Mouse (Mus musculus): ENCODE measurements at regions not wholly inside any gene's neighbourhood (a gene's known extent, or its start where the extent isn't known, plus 50 kb on each side); places are given as distances from the start of the nearest gene placed in this dataset.

GRCm38 (mm10) chr10:17082926-17083325 is 640.1 kb upstream of the Cited2 start:
- no peaks in the 10 kb centered on the region for H3K27me3 ChIP-seq (ENCODE audit: control insufficient read depth, insufficient read depth, low read length, poor library complexity, severe bottlenecking)
- H3K36me3 ChIP-seq (ENCODE audit: control insufficient read depth, insufficient read depth, low read length, poor library complexity, severe bottlenecking): no peaks in the 10 kb centered on the region
- H3K27ac ChIP-seq (ENCODE audit: insufficient read depth, low read length): no peak overlapping the region
- no peaks in the 10 kb centered on the region for H3K9me3 ChIP-seq (replicated peaks; ENCODE audit: control insufficient read depth, insufficient read depth, low read length, poor library complexity, severe bottlenecking)
- no peak for TF ChIP-seq EP300 (IDR thresholded peaks at IDR 0.05; ENCODE audit: insufficient read depth, low read depth, low read length)
- no peak for TF ChIP-seq CTCF (IDR thresholded peaks at IDR 0.05; ENCODE audit: low read depth, low read length)
- no peak for TF ChIP-seq POLR2A (IDR thresholded peaks at IDR 0.05; ENCODE audit: insufficient read depth, low read length)
- no peak overlapping the region for H3K9ac ChIP-seq (ENCODE audit: low read depth, poor library complexity, severe bottlenecking)
- no peaks in the 10 kb centered on the region for H3K4me1 ChIP-seq (ENCODE audit: control insufficient read depth, insufficient read depth, low read length)
- no peak overlapping the region for H3K4me3 ChIP-seq (ENCODE audit: low read depth, low read length)

GRCm38 (mm10) chr10:17102065-17102464 is 621.0 kb upstream of the Cited2 start:
- TF ChIP-seq POLR2A (IDR thresholded peaks at IDR 0.05; ENCODE audit: insufficient read depth, low read length): no peak
- no peak for TF ChIP-seq CTCF (IDR thresholded peaks at IDR 0.05; ENCODE audit: low read depth, low read length)
- TF ChIP-seq EP300 (IDR thresholded peaks at IDR 0.05; ENCODE audit: insufficient read depth, low read depth, low read length): no peak
- Histone ChIP-seq H3K27ac (ENCODE audit: insufficient read depth, low read length) (no peak overlapping the region), H3K9ac (ENCODE audit: low read depth, poor library complexity, severe bottlenecking) (no peak overlapping the region), H3K27me3 (ENCODE audit: control insufficient read depth, insufficient read depth, low read length, poor library complexity, severe bottlenecking) (no peaks in the 10 kb centered on the region), H3K9me3 (replicated peaks; ENCODE audit: control insufficient read depth, insufficient read depth, low read length, poor library complexity, severe bottlenecking) (no peaks in the 10 kb centered on the region), H3K4me1 (ENCODE audit: control insufficient read depth, insufficient read depth, low read length) (no peaks in the 10 kb centered on the region), H3K4me3 (ENCODE audit: low read depth, low read length) (no peak overlapping the region), H3K36me3 (ENCODE audit: control insufficient read depth, insufficient read depth, low read length, poor library complexity, severe bottlenecking) (no peaks in the 10 kb centered on the region)

GRCm38 (mm10) chr10:17103416-17103815 is 619.6 kb upstream of the Cited2 start:
- TF ChIP-seq EP300 (IDR thresholded peaks at IDR 0.05; ENCODE audit: insufficient read depth, low read depth, low read length) (no peak), CTCF (IDR thresholded peaks at IDR 0.05; ENCODE audit: low read depth, low read length) (no peak), POLR2A (IDR thresholded peaks at IDR 0.05; ENCODE audit: insufficient read depth, low read length) (no peak)
- Histone ChIP-seq H3K27ac (ENCODE audit: insufficient read depth, low read length) (no peak overlapping the region), H3K9me3 (replicated peaks; ENCODE audit: control insufficient read depth, insufficient read depth, low read length, poor library complexity, severe bottlenecking) (no peaks in the 10 kb centered on the region), H3K27me3 (ENCODE audit: control insufficient read depth, insufficient read depth, low read length, poor library complexity, severe bottlenecking) (no peaks in the 10 kb centered on the region), H3K9ac (ENCODE audit: low read depth, poor library complexity, severe bottlenecking) (no peak overlapping the region), H3K4me3 (ENCODE audit: low read depth, low read length) (no peak overlapping the region), H3K36me3 (ENCODE audit: control insufficient read depth, insufficient read depth, low read length, poor library complexity, severe bottlenecking) (no peaks in the 10 kb centered on the region), H3K4me1 (ENCODE audit: control insufficient read depth, insufficient read depth, low read length) (no peaks in the 10 kb centered on the region)

GRCm38 (mm10) chr10:17106831-17107230 is 616.2 kb upstream of the Cited2 start:
- no peak for TF ChIP-seq CTCF (IDR thresholded peaks at IDR 0.05; ENCODE audit: low read depth, low read length)
- no peak for TF ChIP-seq EP300 (IDR thresholded peaks at IDR 0.05; ENCODE audit: insufficient read depth, low read depth, low read length)
- no peak for TF ChIP-seq POLR2A (IDR thresholded peaks at IDR 0.05; ENCODE audit: insufficient read depth, low read length)
- Histone ChIP-seq H3K36me3 (ENCODE audit: control insufficient read depth, insufficient read depth, low read length, poor library complexity, severe bottlenecking) (no peaks in the 10 kb centered on the region), H3K4me1 (ENCODE audit: control insufficient read depth, insufficient read depth, low read length) (no peaks in the 10 kb centered on the region), H3K4me3 (ENCODE audit: low read depth, low read length) (no peak overlapping the region), H3K9ac (ENCODE audit: low read depth, poor library complexity, severe bottlenecking) (no peak overlapping the region), H3K27me3 (ENCODE audit: control insufficient read depth, insufficient read depth, low read length, poor library complexity, severe bottlenecking) (no peaks in the 10 kb centered on the region), H3K9me3 (replicated peaks; ENCODE audit: control insufficient read depth, insufficient read depth, low read length, poor library complexity, severe bottlenecking) (no peaks in the 10 kb centered on the region), H3K27ac (ENCODE audit: insufficient read depth, low read length) (no peak overlapping the region)

GRCm38 (mm10) chr10:17111071-17111470 is 611.9 kb upstream of the Cited2 start:
- no peak overlapping the region for H3K9ac ChIP-seq (ENCODE audit: low read depth, poor library complexity, severe bottlenecking)
- no peaks in the 10 kb centered on the region for H3K36me3 ChIP-seq (ENCODE audit: control insufficient read depth, insufficient read depth, low read length, poor library complexity, severe bottlenecking)
- H3K27ac ChIP-seq (ENCODE audit: insufficient read depth, low read length): no peak overlapping the region
- no peaks in the 10 kb centered on the region for H3K27me3 ChIP-seq (ENCODE audit: control insufficient read depth, insufficient read depth, low read length, poor library complexity, severe bottlenecking)
- TF ChIP-seq CTCF (IDR thresholded peaks at IDR 0.05; ENCODE audit: low read depth, low read length) (no peak), POLR2A (IDR thresholded peaks at IDR 0.05; ENCODE audit: insufficient read depth, low read length) (no peak), EP300 (IDR thresholded peaks at IDR 0.05; ENCODE audit: insufficient read depth, low read depth, low read length) (no peak)
- no peaks in the 10 kb centered on the region for H3K4me1 ChIP-seq (ENCODE audit: control insufficient read depth, insufficient read depth, low read length)
- no peak overlapping the region for H3K4me3 ChIP-seq (ENCODE audit: low read depth, low read length)
- no peaks in the 10 kb centered on the region for H3K9me3 ChIP-seq (replicated peaks; ENCODE audit: control insufficient read depth, insufficient read depth, low read length, poor library complexity, severe bottlenecking)

- TF ChIP-seq CTCF (IDR thresholded peaks at IDR 0.05; ENCODE audit: low read depth, low read length): no peak
- TF ChIP-seq EP300 (IDR thresholded peaks at IDR 0.05; ENCODE audit: insufficient read depth, low read depth, low read length): no peak
- no peak for TF ChIP-seq POLR2A (IDR thresholded peaks at IDR 0.05; ENCODE audit: insufficient read depth, low read length)
- H3K4me3 ChIP-seq (ENCODE audit: low read depth, low read length): no peak overlapping the region
- no peak overlapping the region for H3K9ac ChIP-seq (ENCODE audit: low read depth, poor library complexity, severe bottlenecking)
- H3K36me3 ChIP-seq (ENCODE audit: control insufficient read depth, insufficient read depth, low read length, poor library complexity, severe bottlenecking): no peaks in the 10 kb centered on the region
- no peaks in the 10 kb centered on the region for H3K4me1 ChIP-seq (ENCODE audit: control insufficient read depth, insufficient read depth, low read length)
- no peaks in the 10 kb centered on the region for H3K9me3 ChIP-seq (replicated peaks; ENCODE audit: control insufficient read depth, insufficient read depth, low read length, poor library complexity, severe bottlenecking)
- H3K27ac ChIP-seq (ENCODE audit: insufficient read depth, low read length): no peak overlapping the region
- no peaks in the 10 kb centered on the region for H3K27me3 ChIP-seq (ENCODE audit: control insufficient read depth, insufficient read depth, low read length, poor library complexity, severe bottlenecking)
Observed at GRCm38 (mm10) chr10:17114805-17115204, 608.2 kb upstream of the Cited2 start.

Data from ES-Bruce4 (cell line).